Mouse (Mus musculus): ENCODE measurements around the gene Abi1. TPM values are rescaled to one million over a fixed set of nuclear protein-coding genes. Genes with fewer than 3 reads are reported as not detected.

Abi1 gene
- polyA plus RNA-seq, 1 experiment from 2014 or later, result 62.2 TPM

GRCm38 (mm10) chr2:22895282-22896273 lies 144.5 kb downstream of the Abi1 start, which contains the start of gene Pdss1:
Gene Pdss1, plus strand, starts transcription at chr2:22895522.
- under 1% methylated on average over 81 of the region's 81 CpGs for WGBS
- Histone ChIP-seq H3K9me3 (ENCODE audit: control insufficient read depth, low read length) (no peaks in the 10 kb centered on the region), H3K4me1 (replicated peaks; ENCODE audit: control insufficient read depth, insufficient read depth, low read length) (peaks cover 21% of the 10 kb centered on the region), H3K4me2 (replicated peaks) (peak within 1 kb of the TSS; percentile 65), H3K27ac (peak within 1 kb of the TSS; percentile 86), H3K4me3 (replicated peaks; ENCODE audit: low read length) (peak within 1 kb of the TSS; percentile 64), H3K27me3 (ENCODE audit: control insufficient read depth, insufficient read depth, low read length) (no peaks in the 10 kb centered on the region), H3K36me3 (replicated peaks; ENCODE audit: control insufficient read depth, insufficient read depth) (0 out of 2 replicates have a peak, but pooled peaks cover 3% of the 10 kb centered on the region), H3K9ac (peak within 1 kb of the TSS; percentile 84)
- DNase-seq (ENCODE audit: low spot score) (peak; percentile 89), ATAC-seq (ENCODE audit: low FRiP score) (peak; percentile 99)

GRCm38 (mm10) chr2:22894932-22895281 lies 145.1 kb downstream of the Abi1 start:
- WGBS, result 24% methylated on average over 9 of the region's 9 CpGs
- H3K4me3 ChIP-seq (replicated peaks; ENCODE audit: low read length), result peak overlapping the region; percentile 64
- DNase-seq (ENCODE audit: low spot score) (no peak), ATAC-seq (ENCODE audit: low FRiP score) (peak; percentile 15; the same call in 1 of the 2 replicates)
- H3K36me3 ChIP-seq (replicated peaks; ENCODE audit: control insufficient read depth, insufficient read depth), result 0 out of 2 replicates have a peak, but pooled peaks cover 3% of the 10 kb centered on the region
- H3K4me1 ChIP-seq (replicated peaks; ENCODE audit: control insufficient read depth, insufficient read depth, low read length), result peaks cover 21% of the 10 kb centered on the region
- no peaks in the 10 kb centered on the region for H3K9me3 ChIP-seq (ENCODE audit: control insufficient read depth, low read length)
- peak overlapping the region; percentile 84 for H3K9ac ChIP-seq
- H3K27me3 ChIP-seq (ENCODE audit: control insufficient read depth, insufficient read depth, low read length), result no peaks in the 10 kb centered on the region
- H3K27ac ChIP-seq, result peak overlapping the region; percentile 86
- H3K4me2 ChIP-seq (replicated peaks), result peak overlapping the region; percentile 65

Other genes with a start within 250 kb of the Abi1 start
- gene Pdss1, start 144.7 kb downstream of the Abi1 start, polyA plus RNA-seq (2014; fragmentation: Nextera tagmentation; extraction: Ambion mirVana), result 22.4 and 24.1 TPM in 2 replicates
- gene Acbd5, start 27.9 kb upstream of the Abi1 start, polyA plus RNA-seq (2014; fragmentation: Nextera tagmentation; extraction: Ambion mirVana), result 64.1 and 67.2 TPM in 2 replicates
- 2.9 and 3.2 TPM in 2 replicates for gene Mastl, start 115.8 kb upstream of the Abi1 start, polyA plus RNA-seq (2014; fragmentation: Nextera tagmentation; extraction: Ambion mirVana)
- gene Yme1l1, start 116.1 kb upstream of the Abi1 start, polyA plus RNA-seq (2014; fragmentation: Nextera tagmentation; extraction: Ambion mirVana), result 62.9 and 69.9 TPM in 2 replicates
- gene 4931423N10Rik, start 167.2 kb upstream of the Abi1 start, polyA plus RNA-seq (2014; fragmentation: Nextera tagmentation; extraction: Ambion mirVana), result 0.13 TPM in 1 of 2 replicates, not detected in the other